Mouse (Mus musculus): ENCODE measurements around the gene Gm10722.
"Not testable (repeated sequence)": the region's sequence is repeated elsewhere in the genome, so short reads cannot be mapped to it uniquely, and the experiment has no call there.

- not testable (repeated sequence) for TF ChIP-seq POLR2A (IDR thresholded peaks at IDR 0.05; ENCODE audit: control insufficient read depth, extremely low read depth, insufficient read depth, low read length, poor library complexity); CTCF (IDR thresholded peaks at IDR 0.05; ENCODE audit: borderline replicate concordance, control insufficient read depth, extremely low read depth, insufficient read depth, low read length, poor library complexity)
Measured at GRCm38 (mm10) chr9:3019835-3020727, 19.4 kb downstream of the Gm10722 start.
